Mouse (Mus musculus) liver, adult 2 months (tissue): ENCODE measurements around the gene Gm20388. TPM values are rescaled to one million over a fixed set of nuclear protein-coding genes. Genes with fewer than 3 reads are reported as not detected.

ENCODE experiments used
- DNase-seq: peaks from one replicate; pipeline ENCODE4 v3.0.0-alpha.2; 2011; ENCODE audit warnings: low read depth, low spot score; ENCODE audit errors: extremely low read depth
- H3K27ac ChIP-seq: fragments of 200-500 bp; replicated peaks from 2 replicates; pipeline ENCODE4 v1.5.1; 2012; ENCODE audit warnings: low read depth, mild to moderate bottlenecking, control low read depth, inconsistent platforms, low read length; ENCODE audit not compliant: insufficient read depth
- H3K27me3 ChIP-seq: fragments of 200-500 bp; 2 replicates; pipeline ENCODE4 v1.6.1; 2012; ENCODE audit warnings: mild to moderate bottlenecking, moderate library complexity, low read length, inconsistent platforms; ENCODE audit not compliant: control insufficient read depth, insufficient read depth
- H3K36me3 ChIP-seq: fragments of 200-500 bp; 2 replicates; pipeline ENCODE4 v1.6.1; 2012; ENCODE audit warnings: low read length, inconsistent platforms; ENCODE audit not compliant: control insufficient read depth, insufficient read depth
- H3K4me1 ChIP-seq: fragments of 200-500 bp; 2 replicates; pipeline ENCODE4 v1.6.1; 2011; ENCODE audit warnings: low read length; ENCODE audit not compliant: control insufficient read depth, insufficient read depth
- H3K4me3 ChIP-seq: fragments of 200-500 bp; 2 replicates; pipeline ENCODE4 v1.5.1; 2011; ENCODE audit warnings: low read depth, mild to moderate bottlenecking, control low read depth, low read length, moderate library complexity; ENCODE audit not compliant: insufficient read depth
- H3K79me2 ChIP-seq: fragments of 200-500 bp; 2 replicates; pipeline ENCODE4 v1.6.1; 2012; ENCODE audit warnings: inconsistent platforms, mild to moderate bottlenecking, low read length, moderate library complexity; ENCODE audit not compliant: control insufficient read depth, insufficient read depth
- H3K9ac ChIP-seq: fragments of 200-500 bp; 2 replicates; pipeline ENCODE4 v1.6.1; 2012; ENCODE audit warnings: low read depth, mild to moderate bottlenecking, control low read depth, inconsistent platforms, low read length
- CTCF ChIP-seq: fragments of 200-500 bp; IDR thresholded peaks from 2 replicates; pipeline ENCODE4 v1.5.1; 2011; ENCODE audit warnings: low read depth, low read length, control low read depth
- POLR2A ChIP-seq: fragments of 200-500 bp; IDR thresholded peaks from 2 replicates; pipeline ENCODE4 v1.6.1; 2011; ENCODE audit warnings: low read length, control low read depth; ENCODE audit not compliant: insufficient read depth; ENCODE audit errors: extremely low read depth
- WGBS: fragments of 180-500 bp; shearing (Covaris S2); methylation state at CpG from one replicate; pipeline ENCODE4 v1.1.7; 2018; 5-methylcytosine and 5-hydroxymethylcytosine counted together
- polyA plus RNA-seq: library from polyadenylated mRNA; depleted of rRNA; stranded (reverse); fragments of >200 nt; gene quantifications from 2 replicates; pipeline ENCODE4 v1.2.3, GENCODE M21; 2012
- total RNA-seq: library from RNA; depleted of rRNA; stranded (reverse); fragments of >200 nt; gene quantifications from 2 replicates; pipeline ENCODE4 v1.2.3, GENCODE M21; 2014

Gm20388 gene
- total and polyA plus RNA-seq, 2 experiments, result 6.4 to 19.9 TPM

- Histone ChIP-seq H3K36me3 (no peaks in the 10 kb centered on the region), H3K79me2 (peaks cover 48% of the 10 kb centered on the region), H3K4me1 (no peaks in the 10 kb centered on the region), H3K4me3 (no peak overlapping the region), H3K27me3 (no peaks in the 10 kb centered on the region), H3K27ac (no peak overlapping the region), H3K9ac (no peak overlapping the region)
- WGBS, result 91% methylated on average over 26 of the region's 26 CpGs
- TF ChIP-seq POLR2A, result no peak
- TF ChIP-seq CTCF, result no peak
- DNase-seq, result no peak
Observed at GRCm38 (mm10) chr8:120513638-120514461, 603.2 kb downstream of the Gm20388 start.

GRCm38 (mm10) chr8:120515214-120515613 is 604.6 kb downstream of the Gm20388 start:
- 90% methylated on average over 2 of the region's 2 CpGs for WGBS
- Histone ChIP-seq H3K36me3 (no peaks in the 10 kb centered on the region), H3K27ac (no peak overlapping the region), H3K27me3 (no peaks in the 10 kb centered on the region), H3K4me1 (no peaks in the 10 kb centered on the region), H3K79me2 (peaks cover 43% of the 10 kb centered on the region), H3K4me3 (no peak overlapping the region), H3K9ac (no peak overlapping the region)
- TF ChIP-seq POLR2A (no peak), CTCF (no peak)
- DNase-seq, result no peak

- 96% methylated on average over 6 of the region's 6 CpGs for WGBS
Observed at GRCm38 (mm10) chr8:120515650-120516049, 605.0 kb downstream of the Gm20388 start.

GRCm38 (mm10) chr8:120516182-120516755 is 605.6 kb downstream of the Gm20388 start:
- TF ChIP-seq CTCF (no peak), POLR2A (no peak)
- Histone ChIP-seq H3K27ac (no peak overlapping the region), H3K36me3 (no peaks in the 10 kb centered on the region), H3K27me3 (no peaks in the 10 kb centered on the region), H3K9ac (no peak overlapping the region), H3K4me3 (no peak overlapping the region), H3K4me1 (no peaks in the 10 kb centered on the region), H3K79me2 (peaks cover 47% of the 10 kb centered on the region)
- no peak for DNase-seq
- 69% methylated on average over 12 of the region's 12 CpGs for WGBS

More at GRCm38 (mm10) chr8:120515650-120516049, 605.0 kb downstream of the Gm20388 start:
- no peak overlapping the region for H3K4me3 ChIP-seq
- peaks cover 45% of the 10 kb centered on the region for H3K79me2 ChIP-seq
- H3K4me1 ChIP-seq, result no peaks in the 10 kb centered on the region
- no peaks in the 10 kb centered on the region for H3K27me3 ChIP-seq
- no peak for DNase-seq
- H3K27ac ChIP-seq, result no peak overlapping the region
- no peaks in the 10 kb centered on the region for H3K36me3 ChIP-seq
- TF ChIP-seq POLR2A (no peak), CTCF (no peak)
- H3K9ac ChIP-seq, result no peak overlapping the region

GRCm38 (mm10) chr8:120517666-120518410 is 607.2 kb downstream of the Gm20388 start:
- Histone ChIP-seq H3K27ac (no peak overlapping the region), H3K4me3 (no peak overlapping the region), H3K9ac (no peak overlapping the region), H3K27me3 (no peaks in the 10 kb centered on the region), H3K4me1 (no peaks in the 10 kb centered on the region), H3K79me2 (peaks cover 43% of the 10 kb centered on the region), H3K36me3 (no peaks in the 10 kb centered on the region)
- DNase-seq, result no peak
- WGBS, result 85% methylated on average over 11 of the region's 11 CpGs
- TF ChIP-seq POLR2A (no peak), CTCF (no peak)
